Mouse (Mus musculus) olfactory bulb, adult 2 months (tissue): ENCODE data around the gene Wfs1.

Source experiments
- CTCF ChIP-seq: fragments of 200-500 bp; IDR thresholded peaks from 2 replicates; pipeline ENCODE4 v1.5.1; 2012; ENCODE audit warnings: low read depth, mild to moderate bottlenecking, low read length, moderate library complexity; ENCODE audit not compliant: insufficient read depth
- POLR2A ChIP-seq: fragments of 200-500 bp; IDR thresholded peaks from 2 replicates; pipeline ENCODE4 v1.6.1; 2012; ENCODE audit warnings: mild to moderate bottlenecking, low read depth, low read length, moderate library complexity; ENCODE audit not compliant: insufficient read depth

- TF ChIP-seq CTCF: no peak
- TF ChIP-seq POLR2A: no peak
Observed at GRCm38 (mm10) chr5:36918016-36918415, 71.0 kb downstream of the Wfs1 start.
